Mouse (Mus musculus) intestine, embryonic 15.5 days (tissue): ENCODE measurements around the gene Fam155a. TPM values are rescaled to one million over a fixed set of nuclear protein-coding genes. Genes with fewer than 3 reads are reported as not detected.
A peak's percentile ranks its signal among the peaks of the same experiment; 100 is the strongest.

Source experiments
- ATAC-seq: fragments of 200-750 bp; cut with Nextera tagmentation; 2 replicates; pipeline ENCODE4 v1.8.0; 2017; ENCODE audit warnings: moderate TSS enrichment, moderate library complexity
- H3K27ac ChIP-seq: fragments of 300-500 bp; sonication (generic); 2 replicates; pipeline ENCODE4 v1.5.1; 2015; ENCODE audit warnings: mild to moderate bottlenecking, inconsistent platforms
- H3K27me3 ChIP-seq: fragments of 300-500 bp; sonication (generic); replicated peaks from 2 replicates; pipeline ENCODE4 v1.6.1; 2015; ENCODE audit warnings: inconsistent platforms
- H3K36me3 ChIP-seq: fragments of 300-500 bp; sonication (generic); 2 replicates; pipeline ENCODE4 v1.6.1; 2015; ENCODE audit warnings: inconsistent platforms
- H3K4me1 ChIP-seq: fragments of 300-500 bp; sonication (generic); replicated peaks from 2 replicates; pipeline ENCODE4 v1.6.1; 2015; ENCODE audit warnings: inconsistent platforms
- H3K4me2 ChIP-seq: fragments of 300-500 bp; sonication (generic); replicated peaks from 2 replicates; pipeline ENCODE4 v1.6.1; 2015; ENCODE audit warnings: mild to moderate bottlenecking, inconsistent platforms
- H3K4me3 ChIP-seq: fragments of 300-500 bp; sonication (generic); replicated peaks from 2 replicates; pipeline ENCODE4 v1.5.1; 2015; ENCODE audit warnings: inconsistent platforms
- H3K9ac ChIP-seq: fragments of 300-500 bp; sonication (generic); 2 replicates; pipeline ENCODE4 v1.6.1; 2015; ENCODE audit warnings: inconsistent platforms
- H3K9me3 ChIP-seq: fragments of 300-500 bp; sonication (generic); 2 replicates; pipeline ENCODE4 v1.6.1; 2016; ENCODE audit warnings: inconsistent platforms
- WGBS: fragments of 180-500 bp; shearing (Covaris S2); methylation state at CpG from one replicate; pipeline ENCODE4 v1.1.7; 2015; 5-methylcytosine and 5-hydroxymethylcytosine counted together
- polyA plus RNA-seq: library from polyadenylated mRNA; unstranded; fragments of >200 nt; fragmentation: Nextera tagmentation; extraction: Ambion mirVana; gene quantifications from 2 replicates; pipeline ENCODE4 v1.2.1, GENCODE M21; 2015

Gene Fam155a
- polyA plus RNA-seq, 1 experiment from 2014 or later = 1.4 TPM

- no peaks in the 10 kb centered on the region for H3K27me3 ChIP-seq
- no peaks in the 10 kb centered on the region for H3K36me3 ChIP-seq
- no peak overlapping the region for H3K9ac ChIP-seq
- no peaks in the 10 kb centered on the region for H3K9me3 ChIP-seq
- WGBS = 84% methylated on average over 7 of the region's 7 CpGs
- H3K27ac ChIP-seq = no peak overlapping the region
- H3K4me3 ChIP-seq = no peak overlapping the region
- H3K4me2 ChIP-seq = no peak overlapping the region
- ATAC-seq = no peak
- H3K4me1 ChIP-seq = peaks cover 2% of the 10 kb centered on the region; the same call in 1 of the 2 replicates
These were observed 594.0 kb downstream of the Fam155a start for GRCm38 (mm10) chr8:9176974-9177373.

- 20% methylated on average over 9 of the region's 9 CpGs for WGBS
These were observed 595.9 kb downstream of the Fam155a start for GRCm38 (mm10) chr8:9174865-9175565.

GRCm38 (mm10) chr8:9171848-9172247 is 599.1 kb downstream of the Fam155a start:
- no peaks in the 10 kb centered on the region for H3K27me3 ChIP-seq
- H3K4me2 ChIP-seq = no peak overlapping the region
- H3K4me1 ChIP-seq = peaks cover 7% of the 10 kb centered on the region
- no peak overlapping the region for H3K4me3 ChIP-seq
- H3K9ac ChIP-seq = no peak overlapping the region
- WGBS = 54% methylated on average over 5 of the region's 5 CpGs
- no peak overlapping the region for H3K27ac ChIP-seq
- H3K9me3 ChIP-seq = no peaks in the 10 kb centered on the region
- no peaks in the 10 kb centered on the region for H3K36me3 ChIP-seq
- peak; percentile 73 for ATAC-seq

More at GRCm38 (mm10) chr8:9174865-9175565, 595.9 kb downstream of the Fam155a start:
- H3K9me3 ChIP-seq = no peaks in the 10 kb centered on the region
- H3K4me3 ChIP-seq = no peak overlapping the region
- no peaks in the 10 kb centered on the region for H3K36me3 ChIP-seq
- H3K27me3 ChIP-seq = no peaks in the 10 kb centered on the region
- H3K9ac ChIP-seq = no peak overlapping the region
- ATAC-seq = no peak
- H3K4me1 ChIP-seq = peaks cover 4% of the 10 kb centered on the region; the same call in 1 of the 2 replicates
- H3K4me2 ChIP-seq = no peak overlapping the region
- H3K27ac ChIP-seq = no peak overlapping the region

GRCm38 (mm10) chr8:9167995-9168394 is 603.0 kb downstream of the Fam155a start:
- Histone ChIP-seq H3K4me2 (0 out of 2 replicates have a peak overlapping the region, but pooled peaks have one; percentile 1), H3K9me3 (no peaks in the 10 kb centered on the region), H3K27ac (no peak overlapping the region), H3K4me3 (no peak overlapping the region), H3K4me1 (peaks cover 7% of the 10 kb centered on the region), H3K27me3 (no peaks in the 10 kb centered on the region), H3K9ac (no peak overlapping the region), H3K36me3 (no peaks in the 10 kb centered on the region)
- ATAC-seq = peak; percentile 43
- 35% methylated on average over 10 of the region's 10 CpGs for WGBS

GRCm38 (mm10) chr8:9161606-9162005 is 609.4 kb downstream of the Fam155a start:
- H3K4me2 ChIP-seq = no peak overlapping the region
- no peak for ATAC-seq
- 61% methylated on average over 4 of the region's 4 CpGs for WGBS
- H3K9me3 ChIP-seq = no peaks in the 10 kb centered on the region
- H3K4me3 ChIP-seq = no peak overlapping the region
- H3K9ac ChIP-seq = no peak overlapping the region
- H3K36me3 ChIP-seq = no peaks in the 10 kb centered on the region
- H3K4me1 ChIP-seq = no peaks in the 10 kb centered on the region; the same call in 1 of the 2 replicates
- H3K27me3 ChIP-seq = no peaks in the 10 kb centered on the region
- H3K27ac ChIP-seq = no peak overlapping the region

- Histone ChIP-seq H3K4me3 (no peak overlapping the region), H3K27me3 (no peaks in the 10 kb centered on the region), H3K4me2 (no peak overlapping the region), H3K9me3 (no peaks in the 10 kb centered on the region), H3K4me1 (no peaks in the 10 kb centered on the region; the same call in 1 of the 2 replicates), H3K9ac (no peak overlapping the region), H3K36me3 (no peaks in the 10 kb centered on the region), H3K27ac (no peak overlapping the region)
- no peak for ATAC-seq
- WGBS = 82% methylated on average over 7 of the region's 7 CpGs
These were observed 611.6 kb downstream of the Fam155a start for GRCm38 (mm10) chr8:9159322-9159721.

- no peak overlapping the region for H3K4me2 ChIP-seq
- H3K4me1 ChIP-seq = no peaks in the 10 kb centered on the region; the same call in 1 of the 2 replicates
- no peaks in the 10 kb centered on the region for H3K9me3 ChIP-seq
- no peaks in the 10 kb centered on the region for H3K27me3 ChIP-seq
- no peak for ATAC-seq
- no peak overlapping the region for H3K4me3 ChIP-seq
- H3K9ac ChIP-seq = no peak overlapping the region
- 74% methylated on average over 13 of the region's 13 CpGs for WGBS
- no peaks in the 10 kb centered on the region for H3K36me3 ChIP-seq
- no peak overlapping the region for H3K27ac ChIP-seq
These were observed 612.3 kb downstream of the Fam155a start for GRCm38 (mm10) chr8:9158652-9159051.

GRCm38 (mm10) chr8:9157141-9157781 is 613.7 kb downstream of the Fam155a start:
- 36% methylated on average over 23 of the region's 23 CpGs for WGBS
- 0 out of 2 replicates have a peak overlapping the region, but pooled peaks have one; percentile 14 for H3K9ac ChIP-seq
- no peaks in the 10 kb centered on the region; the same call in 1 of the 2 replicates for H3K4me1 ChIP-seq
- no peaks in the 10 kb centered on the region for H3K27me3 ChIP-seq
- ATAC-seq = peak; percentile 47; the same call in 1 of the 2 replicates
- H3K36me3 ChIP-seq = no peaks in the 10 kb centered on the region
- no peak overlapping the region for H3K27ac ChIP-seq
- no peaks in the 10 kb centered on the region for H3K9me3 ChIP-seq
- peak overlapping the region; percentile 7; the same call in 1 of the 2 replicates for H3K4me2 ChIP-seq
- no peak overlapping the region for H3K4me3 ChIP-seq

Other genes starting within 250 kb of the Fam155a start
- gene Gm10217, start 93.1 kb upstream of the Fam155a start, polyA plus RNA-seq = not detected in 2 replicates
- gene Lig4, start 206.5 kb upstream of the Fam155a start, polyA plus RNA-seq = 3.6 and 4.2 TPM in 2 replicates
- 15.7 and 16.5 TPM in 2 replicates for gene Abhd13, start 206.5 kb upstream of the Fam155a start, polyA plus RNA-seq
- gene Tnfsf13b, start 235.3 kb upstream of the Fam155a start, polyA plus RNA-seq = 0.29 and 0.41 TPM in 2 replicates